Mouse (Mus musculus) gastrocnemius, adult 8-10 months (tissue): ENCODE measurements around the gene Gpr18. TPM values are rescaled to one million over a fixed set of nuclear protein-coding genes. Genes with fewer than 3 reads are reported as not detected.

ENCODE experiments used
- DNase-seq, 2 experiments: peaks; one replicate each; pipeline ENCODE4 v3.0.0; 2022; ENCODE audit warnings: low spot score in 2 of 2
- total RNA-seq, 4 experiments: library from RNA; stranded (reverse); gene quantifications; 2 replicates each; pipeline ENCODE4 v1.2.4; 2022

The Gpr18 gene
- total RNA-seq, 4 experiments from 2014 or later = not detected

DNA sequence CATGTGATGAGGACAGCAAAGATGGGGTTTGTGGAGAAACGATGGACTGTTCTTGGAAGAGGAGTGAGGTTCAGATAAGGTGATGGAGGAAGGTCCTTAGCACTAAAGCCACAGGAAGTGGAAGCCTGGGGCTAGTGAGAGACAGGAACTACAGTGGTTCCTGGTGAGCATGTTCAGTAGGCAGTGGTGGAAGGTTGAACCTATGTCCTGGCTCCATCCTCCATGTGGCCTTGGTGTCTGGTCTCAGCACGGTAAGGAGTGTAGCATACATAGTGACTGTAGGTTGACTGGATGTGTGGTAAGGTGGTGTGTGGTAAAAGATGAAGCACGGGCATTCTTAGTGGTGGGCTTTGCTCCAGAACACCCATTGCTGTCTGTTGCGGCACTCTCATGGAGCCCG is 34.3 kb upstream of the Gpr18 start:
- no peak for DNase-seq

DNA sequence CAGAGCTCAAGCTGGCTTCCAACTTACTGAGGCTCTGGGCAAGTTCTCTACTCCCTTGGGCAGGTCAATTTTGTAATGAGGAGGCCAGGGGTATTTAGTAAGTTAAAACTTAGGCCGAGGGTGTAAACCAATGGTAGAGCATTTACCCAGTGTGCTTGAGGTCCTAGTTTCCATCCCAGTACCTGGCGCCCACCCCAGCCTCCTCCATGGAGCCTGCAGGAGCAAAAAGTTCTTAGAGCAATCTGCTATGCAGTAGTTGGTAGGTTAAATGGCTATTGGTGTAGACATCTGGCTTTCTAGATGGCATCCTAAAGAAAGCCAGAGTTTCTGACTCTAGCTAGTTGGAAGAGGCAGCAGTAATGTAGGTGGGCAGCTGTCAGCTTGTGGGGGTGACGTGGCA is 33.9 kb upstream of the Gpr18 start:
- DNase-seq = no peak

DNA sequence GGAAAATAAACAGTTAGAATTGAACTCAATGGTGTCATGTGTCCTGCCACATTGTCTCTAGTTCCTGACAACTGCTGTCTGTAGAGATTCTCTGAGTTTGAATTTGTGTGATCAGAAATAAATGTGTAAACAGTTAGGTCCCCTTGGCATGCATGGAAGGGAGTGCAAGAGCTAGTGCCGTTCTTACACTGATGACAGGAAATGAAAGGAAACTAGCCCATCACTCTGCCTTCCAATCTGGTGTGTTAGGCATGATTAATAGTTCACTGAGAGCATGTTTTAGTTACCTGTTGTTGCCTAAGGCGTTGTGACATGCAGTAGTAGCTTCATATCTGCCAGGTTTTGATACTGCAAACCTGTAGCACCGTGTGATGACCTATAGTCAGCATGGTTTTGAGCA is 32.4 kb upstream of the Gpr18 start:
- DNase-seq = no peak

DNA sequence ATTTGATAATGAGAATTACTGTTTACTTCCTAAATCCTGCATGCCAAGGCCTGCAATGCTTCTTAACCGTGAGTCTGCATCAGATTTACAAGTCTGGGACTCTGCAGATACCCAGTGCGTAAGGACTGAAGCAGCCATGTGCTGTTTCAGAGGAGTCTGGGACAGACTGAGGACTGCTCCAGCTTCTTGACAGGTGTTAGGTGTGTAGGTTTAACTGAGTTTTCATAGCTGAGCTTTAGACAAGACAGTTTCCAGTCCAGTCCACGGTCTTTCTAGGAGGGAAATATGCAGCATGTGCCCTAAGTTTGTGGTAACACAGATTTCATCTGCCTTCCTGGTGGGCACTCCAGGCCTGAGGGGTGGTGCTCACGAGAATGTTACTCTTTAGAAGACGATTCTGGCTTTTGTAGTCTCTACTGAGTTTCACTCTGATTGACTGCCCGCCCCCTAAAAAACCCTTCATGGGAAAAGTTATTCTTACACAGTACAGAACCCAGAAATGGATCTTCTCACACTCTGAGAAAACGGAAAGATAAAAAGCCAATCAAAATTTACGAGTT is 31.7 kb upstream of the Gpr18 start:
- no peak for DNase-seq

DNA sequence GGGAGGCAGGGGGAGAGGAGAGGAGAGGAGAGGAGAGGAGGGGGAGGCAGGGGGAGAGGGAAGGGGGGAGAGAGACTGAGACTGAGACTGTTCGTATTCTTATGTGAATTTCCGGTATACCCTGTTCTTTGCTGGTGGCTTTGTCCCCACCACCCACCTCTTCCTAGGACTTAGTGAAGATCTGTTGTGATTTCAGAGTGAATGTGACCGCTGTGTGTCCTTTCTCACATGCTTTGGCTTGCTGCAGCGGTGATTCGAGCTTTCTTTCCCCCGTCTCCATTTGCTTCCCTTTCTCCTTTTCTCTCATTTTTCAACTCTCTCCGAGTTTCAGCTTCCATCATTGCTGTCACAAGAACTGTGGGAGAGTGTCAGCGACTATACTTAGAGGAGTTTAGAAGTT is 31.1 kb upstream of the Gpr18 start:
- no peak for DNase-seq

DNA sequence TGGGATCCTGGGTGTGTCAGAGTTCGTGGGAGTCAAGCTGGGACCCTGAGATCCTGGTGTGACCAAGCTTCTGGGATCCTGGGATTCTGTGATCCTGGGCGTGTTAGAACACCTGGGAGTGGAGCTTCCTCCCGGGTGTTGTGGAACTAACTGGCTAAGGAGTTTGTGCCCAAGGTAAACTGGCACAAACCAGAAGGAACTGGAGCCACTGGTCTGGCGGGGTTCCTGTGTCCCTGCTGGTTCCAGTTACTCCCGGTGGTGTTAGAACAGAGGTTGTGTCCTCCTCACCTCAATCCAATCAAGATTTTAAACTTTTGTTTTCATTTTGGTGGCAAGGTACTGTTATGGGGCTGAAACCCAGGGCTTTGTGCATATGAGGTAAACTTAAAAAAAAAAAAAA is 30.6 kb upstream of the Gpr18 start:
- no peak for DNase-seq

DNA sequence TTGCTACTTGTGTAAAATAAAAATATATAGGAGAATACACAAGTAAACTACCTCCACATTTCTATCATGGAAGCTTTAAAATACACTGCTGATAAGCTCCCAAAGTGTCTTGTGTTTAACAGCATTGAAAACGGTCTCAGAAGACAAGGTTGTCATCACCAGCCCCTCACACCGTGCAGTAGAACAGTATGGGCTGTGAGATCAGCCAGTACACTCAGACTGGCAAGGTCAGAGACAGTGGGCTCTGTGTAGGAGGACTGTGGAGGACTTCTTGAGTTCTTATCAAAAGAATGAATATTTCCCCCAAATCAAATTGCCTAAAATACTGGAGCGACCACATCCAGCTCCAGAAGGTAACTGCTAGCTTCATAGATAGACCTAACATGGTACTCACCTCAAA is 24.0 kb upstream of the Gpr18 start:
- no peak for DNase-seq

DNA sequence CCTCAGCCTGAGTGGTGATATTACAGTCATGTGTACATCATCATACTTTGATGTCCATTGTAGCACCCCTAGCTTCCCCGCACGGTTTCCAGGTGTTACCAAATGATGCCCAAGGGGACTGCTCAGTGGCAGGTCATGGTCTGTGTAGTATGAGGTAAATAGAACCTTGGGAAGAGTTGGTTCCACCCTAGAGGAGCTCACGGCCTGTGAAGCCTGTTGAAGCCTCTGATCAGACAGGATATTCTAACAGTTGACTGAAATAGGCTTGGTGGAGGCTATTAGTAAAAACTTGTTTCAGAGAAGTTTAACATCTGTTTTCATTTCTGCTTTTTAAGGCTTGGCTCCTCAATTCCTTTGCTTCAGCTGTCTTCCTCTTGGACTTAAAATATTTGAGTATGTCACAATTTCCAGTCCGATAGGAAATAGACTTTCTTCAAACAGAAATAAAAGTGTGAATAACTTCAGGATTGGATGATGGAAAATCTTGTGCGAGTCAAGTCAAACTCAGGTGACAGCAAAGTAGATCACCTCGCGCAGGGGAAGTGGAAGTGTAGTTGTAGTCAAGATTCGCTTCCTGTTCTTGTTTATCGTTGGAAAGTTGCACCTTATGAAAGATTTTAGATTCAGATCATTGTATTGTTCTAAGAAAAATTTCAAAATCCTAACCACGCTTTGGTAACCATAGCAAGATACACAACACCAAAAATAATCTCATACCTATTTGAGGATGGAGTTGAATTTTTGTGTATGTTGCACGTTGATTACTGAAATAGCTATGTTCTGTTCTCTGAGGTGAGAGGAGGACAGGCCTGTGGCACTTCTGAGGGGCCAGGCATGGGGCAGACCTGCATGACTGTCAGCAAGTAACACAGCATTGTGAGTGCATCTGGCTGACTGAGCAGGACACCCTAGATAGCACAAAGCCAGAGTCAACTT is 22.9 kb upstream of the Gpr18 start:
- DNase-seq = no peak

DNA sequence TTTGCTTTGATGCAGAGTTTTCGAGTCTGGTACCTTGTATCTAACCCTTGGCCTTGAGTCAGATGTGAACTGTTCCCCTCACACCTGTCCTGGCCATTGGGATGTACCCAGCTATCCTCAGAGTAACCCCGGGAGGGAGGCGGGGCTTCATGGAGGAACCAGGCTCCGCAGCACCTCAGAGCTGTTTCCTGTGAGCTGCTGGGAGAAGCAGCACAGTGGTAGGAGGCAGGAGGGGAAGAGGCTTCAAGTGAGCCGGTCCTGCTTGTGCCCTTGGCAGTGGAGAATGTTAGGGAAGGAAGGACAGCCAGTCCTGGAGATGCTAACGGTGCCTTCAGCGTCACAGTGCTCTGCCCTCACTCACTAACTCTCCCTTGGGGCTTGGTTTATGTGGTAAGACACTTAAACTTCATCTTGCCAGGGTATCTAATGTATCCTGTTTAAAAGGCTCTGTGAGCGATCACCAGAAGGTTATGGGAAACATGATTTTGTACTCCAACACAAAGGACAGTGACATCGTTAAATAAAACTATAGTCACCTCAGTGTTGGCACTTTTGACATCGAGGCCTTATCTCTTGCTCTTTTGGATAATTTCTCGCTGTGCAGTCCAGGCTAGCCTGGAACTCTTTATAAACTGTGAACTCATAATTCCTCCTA is 22.1 kb upstream of the Gpr18 start:
- DNase-seq = no peak

DNA sequence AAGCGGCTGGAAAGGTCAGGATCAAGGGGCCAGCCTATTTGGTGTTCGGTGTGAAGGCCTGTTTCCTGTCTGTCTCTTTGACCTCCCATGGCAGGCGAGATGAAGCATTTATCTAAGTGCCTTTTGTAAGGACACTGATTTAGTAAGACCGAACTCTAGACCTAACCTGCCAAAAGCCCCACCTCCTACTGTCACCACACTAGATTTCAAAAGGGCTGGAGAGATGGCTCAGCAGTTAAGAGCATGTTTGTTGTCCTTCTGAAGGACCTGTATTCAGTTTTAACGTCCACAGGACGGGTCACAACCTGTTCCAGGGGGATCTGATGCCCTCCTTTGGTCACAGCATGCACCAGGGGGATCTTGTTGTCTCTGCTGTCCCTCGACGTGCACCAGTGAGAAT is 21.3 kb upstream of the Gpr18 start:
- no peak for DNase-seq

DNA sequence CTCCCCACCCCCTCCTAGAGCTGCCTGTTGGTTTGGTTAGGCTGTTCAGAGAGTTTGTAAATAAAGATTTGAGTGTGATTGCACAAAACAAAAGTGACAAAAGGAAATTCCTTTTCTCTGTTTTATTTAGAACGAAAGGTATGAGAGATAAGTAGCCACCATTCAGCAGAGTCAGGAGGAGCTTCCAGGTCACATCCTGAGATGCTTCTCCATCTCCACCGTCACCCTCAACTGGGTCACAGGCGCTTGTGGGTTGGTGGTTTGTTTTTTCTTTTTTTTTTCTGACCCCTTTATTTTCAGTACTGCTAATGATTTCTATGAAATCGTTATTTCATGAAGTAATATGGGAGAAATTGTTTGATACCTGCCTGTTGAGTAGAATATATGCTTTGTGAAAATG is 20.8 kb upstream of the Gpr18 start:
- DNase-seq = no peak

DNA sequence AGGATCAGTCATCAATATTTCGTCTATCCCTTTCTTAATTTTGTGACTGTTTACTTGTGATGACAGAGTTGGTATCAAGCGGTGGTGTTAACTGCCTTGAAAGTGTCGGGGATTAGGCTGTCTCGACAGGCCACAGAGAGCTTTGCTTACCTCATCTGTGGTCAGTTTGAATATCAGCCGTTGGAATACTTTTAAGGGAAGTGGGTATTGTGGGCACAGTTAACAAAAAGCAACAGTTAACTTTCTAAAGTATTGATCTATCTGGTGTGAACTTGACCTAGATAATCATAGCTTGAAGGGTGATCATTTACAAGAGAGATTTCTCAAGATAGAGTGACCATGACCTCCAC is 19.0 kb upstream of the Gpr18 start:
- DNase-seq = no peak

DNA sequence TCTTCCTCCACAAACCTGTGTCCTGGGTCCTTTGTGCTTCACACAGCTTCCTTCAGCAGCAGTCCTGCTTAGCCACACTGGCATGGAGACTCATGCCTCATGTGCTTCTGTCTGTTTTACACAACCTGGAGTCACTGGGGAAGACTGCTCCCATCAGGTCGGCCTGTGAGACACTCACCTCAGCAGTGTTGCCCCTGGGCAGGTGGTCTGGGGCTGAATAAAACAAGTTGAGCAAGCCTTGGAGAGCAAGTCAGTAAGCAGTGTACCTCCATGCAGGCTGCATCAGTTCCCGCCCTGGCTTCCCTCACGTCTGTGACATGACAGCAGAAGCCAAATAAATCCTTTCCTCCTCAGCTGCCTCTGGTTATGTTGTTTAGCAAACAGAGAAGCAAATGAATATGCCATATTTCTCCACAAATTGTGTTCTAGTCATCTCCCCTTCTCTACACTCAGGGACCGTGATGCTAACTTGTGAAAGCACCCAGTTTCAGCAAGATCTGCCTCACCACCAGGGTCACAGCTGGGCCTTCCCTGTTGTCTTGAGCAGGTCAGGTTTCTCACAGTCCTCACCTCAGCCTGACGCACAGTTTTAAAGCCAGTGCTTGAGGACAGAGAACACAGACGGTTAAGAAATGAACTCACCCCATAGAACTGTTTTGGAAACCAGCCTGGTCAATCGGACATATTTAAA is 18.5 kb upstream of the Gpr18 start:
- DNase-seq = no peak

DNA sequence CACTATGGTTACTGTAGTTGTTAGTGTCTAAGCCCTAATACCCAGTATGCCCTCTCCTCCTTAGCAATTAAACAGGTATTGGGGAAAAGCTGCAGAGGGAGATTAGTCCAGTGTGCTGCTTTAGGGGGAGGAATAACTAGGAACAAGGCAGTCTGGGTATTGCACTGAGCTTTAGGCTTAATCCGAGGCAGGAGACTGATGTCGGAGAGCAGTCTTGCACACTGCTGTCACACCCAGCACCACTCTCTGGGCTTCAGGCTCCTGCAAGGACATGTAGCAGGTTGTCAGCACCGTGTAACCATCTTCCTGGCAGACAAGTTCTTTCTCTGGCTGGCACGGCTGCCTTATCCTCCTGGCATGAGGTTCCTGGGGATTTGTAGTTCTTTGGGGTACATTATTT is 16.6 kb upstream of the Gpr18 start:
- DNase-seq = no peak

DNA sequence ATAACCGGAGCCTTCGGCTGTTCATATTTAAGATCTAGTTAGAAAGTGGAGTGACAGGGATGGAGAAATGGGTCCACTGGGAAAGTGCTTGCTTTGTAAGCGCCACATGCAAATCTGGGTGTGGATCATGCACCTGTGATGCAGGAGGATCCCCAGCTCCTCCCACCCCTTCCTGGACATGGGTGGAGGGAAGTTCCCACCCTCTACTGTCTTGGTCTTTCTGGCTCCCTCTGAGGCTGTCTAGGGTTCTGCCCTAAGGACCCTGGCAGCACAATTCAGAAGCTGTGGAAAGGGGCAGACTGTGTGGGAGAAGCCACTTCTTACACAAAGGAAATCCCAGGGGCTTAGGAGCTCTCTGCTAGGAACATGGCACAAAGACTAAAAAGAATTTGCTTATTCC is 16.0 kb upstream of the Gpr18 start:
- no peak for DNase-seq

DNA sequence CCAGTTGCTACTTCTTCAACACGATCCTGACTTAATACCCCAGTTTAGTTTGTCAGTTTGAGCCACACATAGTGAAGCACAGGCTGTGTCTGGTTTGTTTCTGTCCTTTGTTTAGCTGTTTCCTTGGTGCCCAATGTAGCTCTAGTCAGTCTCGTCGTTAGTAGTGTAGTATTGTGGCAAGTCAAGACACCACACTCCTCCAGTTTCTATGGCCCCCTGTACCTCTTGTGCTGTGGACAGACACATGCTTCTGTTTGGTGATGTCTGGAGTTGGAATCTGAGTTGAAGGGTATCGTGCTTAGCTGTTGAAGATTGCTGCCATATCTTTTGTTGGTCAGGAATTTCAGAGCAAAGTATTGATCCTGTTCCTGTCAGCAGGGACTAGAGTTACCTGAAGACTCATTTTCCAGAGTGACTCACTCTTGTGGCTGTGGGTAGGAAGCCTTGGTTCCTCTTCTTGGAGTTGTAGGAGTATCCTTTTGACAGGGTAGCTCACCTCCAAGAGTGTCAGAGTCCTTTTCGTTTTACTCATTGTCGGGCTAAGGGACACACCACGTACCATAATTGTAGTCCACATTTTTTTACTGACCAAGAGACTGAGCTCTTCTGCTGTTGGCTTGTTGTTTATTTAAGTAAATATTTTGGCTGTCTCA is 15.3 kb upstream of the Gpr18 start:
- no peak for DNase-seq

DNA sequence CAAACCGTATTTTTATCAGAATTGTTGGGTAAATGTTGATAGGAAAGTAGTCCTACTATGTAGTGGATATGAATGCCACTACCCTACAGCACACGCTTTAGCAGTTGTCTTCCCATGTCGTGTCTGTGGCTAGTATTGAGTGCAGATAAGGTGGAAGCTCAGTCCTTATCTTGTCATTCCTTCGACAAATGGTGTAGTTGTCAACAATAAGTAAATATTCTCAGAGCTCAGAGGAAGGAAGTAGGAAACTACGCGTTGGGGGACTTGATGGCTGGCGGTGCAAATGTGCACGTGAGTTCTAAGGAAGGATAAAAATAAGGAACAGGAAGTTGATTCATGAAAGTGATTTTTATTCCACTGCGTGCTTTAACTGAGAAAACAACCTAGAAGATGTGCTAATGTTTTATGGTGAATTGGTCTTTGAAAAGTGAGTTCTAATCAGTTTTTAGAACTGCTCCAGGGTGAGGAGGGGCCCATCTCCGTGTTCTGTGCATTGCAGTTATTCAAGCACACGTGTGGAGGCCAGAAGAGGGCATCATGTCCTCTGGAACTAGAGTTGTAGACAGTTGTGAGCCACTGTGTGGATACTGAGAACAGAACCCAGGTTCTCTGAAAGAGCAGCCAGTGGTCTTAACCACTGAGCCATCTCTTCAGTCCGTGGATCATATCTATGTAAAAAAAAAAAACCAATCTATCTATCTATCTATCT is 13.8 kb upstream of the Gpr18 start:
- DNase-seq = no peak

DNA sequence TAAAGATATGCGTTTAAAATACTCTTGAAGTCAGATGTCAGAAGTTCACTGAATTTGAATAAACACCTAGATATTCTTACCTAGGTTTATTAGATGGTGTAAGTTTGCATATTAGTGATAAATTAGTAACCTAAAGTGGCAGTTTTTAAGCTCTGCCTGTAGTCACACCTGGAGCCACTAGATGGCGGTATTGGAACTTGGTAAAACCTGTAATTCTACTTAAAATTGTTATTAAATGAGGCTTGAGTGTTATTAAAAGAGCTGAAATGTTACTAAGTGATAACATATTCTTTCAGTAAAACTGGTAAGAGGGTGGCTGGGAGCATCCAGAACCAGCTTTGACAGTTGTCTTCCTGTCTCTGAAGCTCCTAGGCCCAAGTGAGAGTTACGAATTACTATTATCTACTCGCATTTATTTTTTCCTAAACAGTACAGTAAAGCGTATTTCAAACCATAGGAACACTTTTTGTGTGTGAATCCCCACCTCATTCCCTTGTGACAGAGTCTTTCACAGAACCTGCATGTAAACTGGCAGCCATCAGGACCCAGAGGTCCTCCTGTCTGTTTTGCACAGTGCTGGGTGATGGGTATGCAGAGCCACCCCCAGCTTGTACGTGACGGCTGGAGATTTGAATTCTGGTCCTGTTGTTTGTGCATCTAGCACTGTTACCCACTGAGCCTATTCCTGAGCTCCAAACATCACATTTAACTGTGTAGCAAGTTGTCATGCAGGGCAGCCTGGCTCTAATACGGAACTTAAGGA is 13.0 kb upstream of the Gpr18 start:
- no peak for DNase-seq

DNA sequence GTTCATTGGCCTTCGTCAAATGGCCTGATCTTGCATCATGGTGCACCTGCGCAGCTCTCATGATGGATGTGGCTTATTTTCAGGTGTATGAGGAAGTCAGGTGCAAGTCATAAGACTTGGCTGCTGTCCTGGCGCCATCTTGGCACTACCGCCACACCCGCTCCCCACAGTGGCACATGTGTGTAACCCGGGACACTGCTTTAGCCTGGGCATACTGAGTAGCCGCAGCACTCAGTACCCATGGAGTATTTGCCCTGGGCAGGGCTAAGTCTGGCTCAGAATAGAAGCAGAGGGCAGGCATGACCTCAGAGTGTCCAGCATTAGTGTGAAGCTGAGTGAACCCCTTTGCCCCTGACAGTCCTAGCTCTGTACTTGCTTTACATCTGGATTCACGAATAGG is 11.9 kb upstream of the Gpr18 start:
- no peak for DNase-seq

DNA sequence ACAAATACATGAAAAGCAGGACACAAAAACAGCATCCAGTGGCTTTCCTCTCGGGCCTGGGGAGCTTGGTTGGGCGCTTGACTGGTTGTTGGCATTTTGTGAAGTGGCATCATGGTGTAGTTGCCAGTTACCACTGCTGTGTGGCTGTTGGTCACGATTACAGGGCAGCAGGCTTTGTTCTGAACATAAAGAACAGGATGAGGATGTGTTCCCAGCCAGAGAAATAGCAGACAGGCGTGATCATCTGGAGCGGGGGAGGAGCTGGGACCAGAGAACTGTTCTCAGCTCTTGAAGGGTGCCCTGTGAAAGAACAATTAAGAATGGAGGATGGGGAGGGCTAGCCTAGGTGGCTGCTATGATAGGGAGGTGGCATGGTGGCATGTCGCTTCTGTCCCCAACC is 11.3 kb upstream of the Gpr18 start:
- no peak for DNase-seq
